ENCODE assay signal across 17 mouse cellular contexts in the genomic region with DNA sequence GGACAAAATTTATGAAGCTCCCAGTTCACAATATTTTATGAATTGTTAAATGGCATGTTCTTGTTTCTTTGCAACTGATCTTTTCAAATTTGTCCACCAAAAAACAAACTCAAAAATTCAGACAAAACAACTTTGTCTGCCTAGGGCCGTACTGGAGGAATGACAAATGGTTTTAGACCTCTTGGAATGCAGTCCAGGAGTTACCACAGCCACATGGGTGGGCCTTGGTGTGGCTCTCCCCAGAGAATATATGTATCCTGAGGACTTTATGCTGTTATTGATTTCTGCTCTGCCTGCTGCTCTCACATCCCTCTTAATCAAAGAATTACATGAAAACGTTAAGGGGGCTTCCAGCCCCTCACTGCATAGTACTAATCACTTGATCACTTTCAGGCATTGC.
"Had no signal": no experiment of that assay in that cellular context is flagged by ENCODE, and none has a peak within 500 bp of the region (broad histone marks: within the 10 kb centered on the region; RNA-seq: fewer than 3 reads in every experiment).

No protein-coding gene starts in this region.

- H3K27me3 ChIP-seq: liver, embryonic 15.5 days; lung, embryonic 15.5 days; megakaryocyte, embryonic 14.5 days; midbrain, embryonic 13.5 days; midbrain, embryonic 15.5 days; neural tube, embryonic 12.5 days; stomach, embryonic 15.5 days had no signal

- H3K9me3 ChIP-seq: liver, embryonic 15.5 days; lung, embryonic 15.5 days; megakaryocyte, embryonic 14.5 days; midbrain, embryonic 13.5 days; midbrain, embryonic 15.5 days; neural tube, embryonic 12.5 days; stomach, embryonic 15.5 days had no signal

- H3K27ac ChIP-seq: liver, embryonic 15.5 days; lung, embryonic 15.5 days; macrophage; midbrain, embryonic 13.5 days; midbrain, embryonic 15.5 days; neural tube, embryonic 12.5 days; stomach, embryonic 15.5 days; stomach, postnatal 0 days had no signal

- H3K4me3 ChIP-seq: liver, embryonic 15.5 days; lung, embryonic 15.5 days; megakaryocyte, embryonic 14.5 days; midbrain, embryonic 13.5 days; midbrain, embryonic 15.5 days; neural tube, embryonic 12.5 days; stomach, embryonic 15.5 days had no signal

- H3K36me3 ChIP-seq: liver, embryonic 15.5 days; lung, embryonic 15.5 days; midbrain, embryonic 13.5 days; midbrain, embryonic 15.5 days; neural tube, embryonic 12.5 days; stomach, embryonic 15.5 days had no signal

- H3K4me1 ChIP-seq: liver, embryonic 15.5 days; lung, embryonic 15.5 days; megakaryocyte, embryonic 14.5 days; midbrain, embryonic 13.5 days; midbrain, embryonic 15.5 days; neural tube, embryonic 12.5 days; stomach, embryonic 15.5 days had no signal

- H3K4me2 ChIP-seq: liver, embryonic 15.5 days; lung, embryonic 15.5 days; midbrain, embryonic 11.5 days; midbrain, embryonic 13.5 days; midbrain, embryonic 15.5 days; neural tube, embryonic 12.5 days; stomach, embryonic 15.5 days had no signal

- DNase-seq: liver, postnatal 0 days; lung, adult 2 months; right cerebral cortex, postnatal 14 days; thymus, adult 2 months; thymus, postnatal 25 days; thymus, postnatal 4 days had no signal

- H3K9ac ChIP-seq: liver, embryonic 15.5 days; liver, postnatal 0 days; lung, embryonic 15.5 days; midbrain, embryonic 13.5 days; midbrain, embryonic 15.5 days; neural tube, embryonic 12.5 days; stomach, embryonic 15.5 days had no signal

- ATAC-seq: liver, postnatal 0 days; lung, postnatal 0 days; midbrain, embryonic 13.5 days; midbrain, embryonic 15.5 days had no signal
